Mouse (Mus musculus): ENCODE measurements around the gene Usp6nl.

DNA sequence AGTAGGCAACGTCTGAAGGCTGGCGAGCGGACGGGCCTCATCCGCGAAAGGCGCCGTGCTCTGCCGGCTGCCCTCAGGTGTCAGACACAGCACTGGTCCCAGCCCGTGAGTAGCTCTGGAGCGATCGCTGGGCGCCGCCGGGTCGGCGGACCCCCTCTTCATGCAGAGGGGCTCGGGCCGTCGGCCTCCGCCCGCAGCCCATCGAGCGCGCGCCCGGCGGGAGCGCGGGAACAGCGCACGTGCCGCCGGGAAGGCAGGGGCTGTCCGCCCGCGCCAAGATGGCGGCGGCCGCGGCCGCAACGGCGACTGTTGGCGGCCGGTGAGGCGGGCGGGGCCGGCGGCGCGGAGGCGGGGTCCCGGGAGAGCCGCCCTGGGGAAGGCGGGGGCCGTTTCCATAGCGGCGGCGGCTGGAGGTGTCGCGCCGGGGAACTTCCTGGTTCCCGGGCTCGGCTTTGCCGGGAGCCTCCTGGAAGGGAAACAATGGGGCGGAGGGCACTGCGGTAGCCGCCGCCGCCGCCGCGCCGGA is at the start of gene Usp6nl:
- no peak for TF ChIP-seq CTCF (IDR thresholded peaks at IDR 0.05; ENCODE audit: low read depth)
- TF ChIP-seq EP300 (IDR thresholded peaks at IDR 0.05; ENCODE audit: low read depth), result no peak

All from heart, postnatal 0 days (tissue).